Mouse (Mus musculus): ENCODE measurements around the gene Nupr1.

DNA sequence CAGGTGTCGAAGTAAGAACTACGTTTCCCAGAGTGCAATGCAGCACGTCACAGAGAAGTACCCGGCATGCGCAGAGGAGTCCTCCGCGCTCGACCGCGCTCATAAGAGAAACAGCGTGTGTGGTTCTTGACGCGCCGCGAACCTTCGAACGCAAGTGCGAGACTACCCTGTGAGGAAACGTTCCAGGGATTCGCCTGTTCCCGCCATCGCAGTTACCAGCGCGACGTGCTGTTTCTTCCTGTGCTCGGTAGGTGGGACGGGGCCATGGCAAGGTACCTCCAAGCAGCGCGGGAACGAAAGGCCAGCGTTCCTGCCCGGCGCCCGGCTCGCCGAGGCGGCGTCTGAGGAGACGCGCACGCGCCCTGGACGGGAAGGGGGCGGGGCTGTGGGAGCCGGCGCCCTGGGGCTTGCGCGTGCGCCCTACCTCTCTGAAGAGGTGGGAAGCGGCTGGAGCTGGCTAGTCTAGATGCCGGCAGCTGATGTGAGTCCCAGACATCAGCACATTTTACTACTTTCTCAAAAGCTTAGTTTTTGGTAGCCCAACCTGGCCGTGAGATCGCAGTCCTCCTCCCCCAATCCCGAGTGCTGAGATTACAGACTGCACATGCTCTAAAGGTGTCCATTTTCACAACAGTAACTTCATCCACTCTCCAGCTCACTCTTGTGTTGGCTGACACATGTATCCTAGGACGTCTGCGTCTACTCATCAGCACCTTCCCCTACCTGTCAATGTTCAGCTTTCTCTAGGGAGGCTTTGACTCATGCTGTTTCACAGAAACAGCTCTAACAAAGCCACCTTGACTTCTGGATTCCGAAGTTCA lies 18.8 kb upstream of the Nupr1 start, which contains the start of gene Sgf29:
- TF ChIP-seq CTCF (IDR thresholded peaks at IDR 0.05; ENCODE audit: low read depth, low read length) (no peak), GATA1 (IDR thresholded peaks at IDR 0.05; ENCODE audit: borderline replicate concordance, low read length) (no peak), POLR2AphosphoS5 (IDR thresholded peaks at IDR 0.05; ENCODE audit: insufficient replicate concordance, low read depth, low read length) (no peak), TAL1 (conservative IDR thresholded peaks at IDR 0.05; ENCODE audit: low read depth, low read length) (no peak)

Measured in G1E (cell line).